Mouse (Mus musculus) E14TG2a.4 (cell line): Measurements from ENCODE around the gene Csrnp3.

Source experiments
- H3K27me3 ChIP-seq: 2 replicates; pipeline ENCODE4 v1.6.1; 2014; ENCODE audit warnings: low read length, control low read depth; ENCODE audit not compliant: insufficient read depth
- H3K36me3 ChIP-seq: 2 replicates; pipeline ENCODE4 v1.6.1; 2014; ENCODE audit warnings: low read length, control low read depth; ENCODE audit not compliant: insufficient read depth
- H3K4me1 ChIP-seq: replicated peaks from 2 replicates; pipeline ENCODE4 v1.6.1; 2014; ENCODE audit warnings: low read depth, low read length, control low read depth
- H3K4me3 ChIP-seq: replicated peaks from 2 replicates; pipeline ENCODE4 v1.5.1; 2014; ENCODE audit warnings: mild to moderate bottlenecking, low read length
- H3K9me3 ChIP-seq: 2 replicates; pipeline ENCODE4 v1.6.1; 2014; ENCODE audit warnings: low read length, control low read depth
- CTCF ChIP-seq: conservative IDR thresholded peaks from 2 replicates; pipeline ENCODE4 v1.5.1; 2014; ENCODE audit warnings: low read length
- NANOG ChIP-seq: IDR thresholded peaks from 2 replicates; pipeline ENCODE4 v1.6.1; 2014; ENCODE audit warnings: borderline replicate concordance, low read length, mixed read lengths
- POU5F1 ChIP-seq: IDR thresholded peaks from 2 replicates; pipeline ENCODE4 v1.6.1; 2014; ENCODE audit warnings: low read length, borderline replicate concordance

Csrnp3 gene

GRCm38 (mm10) chr2:65994886-65995468 is 149.4 kb downstream of the Csrnp3 start:
- TF ChIP-seq NANOG = no peak
- no peak for TF ChIP-seq CTCF
- TF ChIP-seq POU5F1 = no peak
- H3K9me3 ChIP-seq = no peaks in the 10 kb centered on the region

DNA sequence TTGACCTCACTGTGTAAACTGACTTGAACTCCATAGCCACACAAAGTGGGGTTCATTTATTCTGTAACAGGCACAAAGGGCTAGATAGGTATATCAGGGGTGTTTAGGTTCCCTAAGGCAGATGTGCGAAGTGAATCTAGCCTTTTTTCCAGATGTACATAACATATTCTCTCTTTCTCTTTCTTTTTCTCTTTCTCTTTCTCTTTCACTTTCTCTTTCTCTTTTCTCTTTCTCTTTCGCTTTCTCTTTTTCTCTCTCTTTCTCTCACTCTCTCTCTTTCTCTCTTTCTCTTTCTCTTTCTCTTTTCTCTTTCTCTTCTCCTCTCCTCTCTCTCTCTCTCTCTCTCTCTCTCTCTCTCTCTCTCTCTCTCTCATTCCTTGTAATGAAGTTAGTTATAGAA is 153.2 kb downstream of the Csrnp3 start:
- Histone ChIP-seq H3K4me3 (no peak overlapping the region), H3K9me3 (no peaks in the 10 kb centered on the region), H3K27me3 (no peaks in the 10 kb centered on the region), H3K36me3 (no peaks in the 10 kb centered on the region), H3K4me1 (no peaks in the 10 kb centered on the region)
- TF ChIP-seq POU5F1 (no peak), CTCF (no peak), NANOG (no peak)

More at GRCm38 (mm10) chr2:65994886-65995468, 149.4 kb downstream of the Csrnp3 start:
- Histone ChIP-seq H3K4me3 (no peak overlapping the region), H3K4me1 (no peaks in the 10 kb centered on the region), H3K36me3 (no peaks in the 10 kb centered on the region), H3K27me3 (no peaks in the 10 kb centered on the region)

- no peaks in the 10 kb centered on the region for H3K9me3 ChIP-seq
- no peak overlapping the region for H3K4me3 ChIP-seq
- TF ChIP-seq CTCF (no peak), POU5F1 (no peak), NANOG (no peak)
- no peaks in the 10 kb centered on the region for H3K4me1 ChIP-seq
- H3K36me3 ChIP-seq = no peaks in the 10 kb centered on the region
- no peaks in the 10 kb centered on the region for H3K27me3 ChIP-seq
Observed at GRCm38 (mm10) chr2:66008995-66009654, 163.6 kb downstream of the Csrnp3 start.

GRCm38 (mm10) chr2:66009677-66010076 is 164.1 kb downstream of the Csrnp3 start:
- H3K9me3 ChIP-seq = no peaks in the 10 kb centered on the region
- H3K27me3 ChIP-seq = no peaks in the 10 kb centered on the region
- no peak for TF ChIP-seq POU5F1
- no peak for TF ChIP-seq CTCF
- TF ChIP-seq NANOG = no peak
- no peaks in the 10 kb centered on the region for H3K4me1 ChIP-seq
- no peaks in the 10 kb centered on the region for H3K36me3 ChIP-seq
- H3K4me3 ChIP-seq = no peak overlapping the region

GRCm38 (mm10) chr2:66018711-66019110 is 173.1 kb downstream of the Csrnp3 start:
- Histone ChIP-seq H3K36me3 (peaks cover 10% of the 10 kb centered on the region), H3K9me3 (peaks cover 4% of the 10 kb centered on the region; the same call in 1 of the 2 replicates), H3K4me3 (no peak overlapping the region), H3K4me1 (peaks cover 3% of the 10 kb centered on the region), H3K27me3 (no peaks in the 10 kb centered on the region)
- TF ChIP-seq CTCF = no peak
- no peak for TF ChIP-seq POU5F1
- TF ChIP-seq NANOG = no peak

DNA sequence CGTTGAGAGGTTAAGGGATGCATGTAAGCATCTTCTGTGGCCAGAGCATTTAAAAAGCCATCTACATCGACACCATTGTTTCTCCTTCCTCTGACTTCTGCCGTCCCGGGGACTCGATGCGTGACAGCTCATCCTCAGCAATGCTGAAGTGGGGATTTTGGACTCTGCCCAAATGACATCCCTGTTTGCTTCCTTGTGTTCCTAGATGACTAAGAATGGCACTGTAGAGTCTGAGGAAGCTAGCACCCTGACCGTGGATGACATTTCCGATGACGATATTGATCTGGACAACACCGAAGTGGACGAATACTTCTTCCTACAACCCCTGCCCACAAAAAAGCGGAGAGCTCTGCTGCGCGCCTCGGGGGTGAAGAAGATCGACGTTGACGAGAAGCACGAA is 173.7 kb downstream of the Csrnp3 start:
- Histone ChIP-seq H3K36me3 (peaks cover 10% of the 10 kb centered on the region), H3K4me3 (no peak overlapping the region)
- TF ChIP-seq POU5F1 (no peak), NANOG (no peak), CTCF (no peak)

GRCm38 (mm10) chr2:66023419-66023818 is 177.9 kb downstream of the Csrnp3 start:
- TF ChIP-seq CTCF (no peak), NANOG (no peak), POU5F1 (no peak)
- peaks cover 4% of the 10 kb centered on the region; the same call in 1 of the 2 replicates for H3K9me3 ChIP-seq
- H3K36me3 ChIP-seq = peaks cover 10% of the 10 kb centered on the region

More for the DNA sequence above, 173.7 kb downstream of the Csrnp3 start:
- Histone ChIP-seq H3K4me1 (peaks cover 9% of the 10 kb centered on the region), H3K27me3 (no peaks in the 10 kb centered on the region), H3K9me3 (peaks cover 4% of the 10 kb centered on the region; the same call in 1 of the 2 replicates)

DNA sequence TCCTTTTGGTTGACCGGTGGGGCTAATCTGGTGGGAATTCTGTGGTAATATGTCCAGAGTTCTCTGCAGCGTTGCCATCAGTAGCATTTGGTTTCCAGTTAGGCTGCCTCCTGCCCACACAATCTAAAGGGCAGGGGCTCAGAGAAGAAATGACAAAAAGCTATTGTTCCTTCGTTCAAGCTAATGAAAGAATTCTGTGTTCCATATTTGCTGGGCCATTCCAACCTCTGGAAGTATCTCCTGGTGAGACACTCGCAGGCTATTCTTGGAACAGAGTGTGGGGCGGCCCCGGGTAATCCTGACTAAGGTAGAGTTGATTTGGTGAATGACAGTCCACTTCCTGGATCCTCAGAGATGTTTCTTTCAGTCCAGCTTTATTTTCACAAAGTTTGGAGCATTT is 179.3 kb downstream of the Csrnp3 start:
- H3K4me3 ChIP-seq = no peak overlapping the region
- H3K4me1 ChIP-seq = peaks cover 11% of the 10 kb centered on the region
- peaks cover 4% of the 10 kb centered on the region; the same call in 1 of the 2 replicates for H3K9me3 ChIP-seq
- no peak for TF ChIP-seq CTCF
- no peak for TF ChIP-seq POU5F1
- TF ChIP-seq NANOG = no peak
- H3K27me3 ChIP-seq = no peaks in the 10 kb centered on the region
- H3K36me3 ChIP-seq = peaks cover 10% of the 10 kb centered on the region

More at GRCm38 (mm10) chr2:66023419-66023818, 177.9 kb downstream of the Csrnp3 start:
- no peaks in the 10 kb centered on the region for H3K27me3 ChIP-seq
- no peak overlapping the region for H3K4me3 ChIP-seq
- peaks cover 11% of the 10 kb centered on the region for H3K4me1 ChIP-seq

DNA sequence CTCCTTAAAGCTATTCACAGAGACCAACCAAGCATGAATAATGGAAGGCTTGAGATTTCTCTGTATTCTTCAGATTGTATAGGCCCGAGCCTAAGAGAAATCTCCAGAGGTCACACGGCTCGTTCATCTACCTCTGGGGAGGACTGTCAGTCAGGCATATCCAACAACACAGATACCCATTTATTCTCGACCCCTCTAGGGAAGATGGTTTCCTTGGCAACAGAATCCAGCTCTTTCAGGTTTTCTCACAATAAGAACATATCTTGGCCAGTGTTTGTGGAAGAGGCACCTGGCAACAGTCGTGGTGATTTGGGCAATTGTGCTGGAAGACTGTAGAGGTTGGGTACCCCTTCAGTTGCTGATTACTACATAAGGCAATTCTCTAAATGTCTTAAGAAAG is 183.2 kb downstream of the Csrnp3 start:
- H3K9me3 ChIP-seq = no peaks in the 10 kb centered on the region
- peaks cover 7% of the 10 kb centered on the region for H3K4me1 ChIP-seq
- no peak overlapping the region for H3K4me3 ChIP-seq
- H3K27me3 ChIP-seq = no peaks in the 10 kb centered on the region
- TF ChIP-seq CTCF (no peak), NANOG (no peak), POU5F1 (no peak)
- H3K36me3 ChIP-seq = no peaks in the 10 kb centered on the region
